16 mouse cellular contexts compared by ENCODE assay signal in genomic region chr17:86932896-86933295, GRCm38 (mm10). TPM values are rescaled to one million over a fixed set of nuclear protein-coding genes. Genes with fewer than 3 reads are reported as not detected.
A peak's percentile ranks its signal among the peaks of the same experiment; 100 is the strongest.
DNase-seq lines count a peak whose midpoint lies in the region; ATAC-seq and TF ChIP-seq lines count a peak whose summit lies in the region.
"Had no signal": no experiment of that assay in that cellular context is flagged by ENCODE, and none has a peak within 500 bp of the region (broad histone marks: within the 10 kb centered on the region; RNA-seq: fewer than 3 reads in every experiment).

No protein-coding gene starts in this region.

- no peak for TF ChIP-seq POLR2A in lung, adult 2 months (IDR thresholded peaks at IDR 0.05; ENCODE audit: borderline replicate concordance, extremely low read depth, low read depth, low read length)

- no peaks in the 10 kb centered on the region for H3K9me3 ChIP-seq in midbrain, embryonic 14.5 days (ENCODE audit: control insufficient read depth, low read length)
- no peaks in the 10 kb centered on the region for H3K9me3 ChIP-seq in midbrain, embryonic 11.5 days (ENCODE audit: control insufficient read depth, low read length)
- no peaks in the 10 kb centered on the region for H3K9me3 ChIP-seq in forebrain, embryonic 14.5 days (replicated peaks; ENCODE audit: control insufficient read depth, low read length)
- H3K9me3 ChIP-seq in hindbrain, embryonic 16.5 days (ENCODE audit: control insufficient read depth, low read length), result no peaks in the 10 kb centered on the region
- H3K9me3 ChIP-seq: embryonic facial prominence, embryonic 12.5 days; heart, embryonic 12.5 days; liver, embryonic 12.5 days; midbrain, embryonic 12.5 days had no signal

- peak overlapping the region; percentile 53 for H3K27ac ChIP-seq in midbrain, embryonic 14.5 days (replicated peaks; ENCODE audit: low read depth, low read length)
- no peak overlapping the region for H3K27ac ChIP-seq in midbrain, embryonic 11.5 days (ENCODE audit: low read depth, low read length)
- H3K27ac ChIP-seq in forebrain, embryonic 14.5 days (ENCODE audit: low read depth, low read length), result no peak overlapping the region
- H3K27ac ChIP-seq in hindbrain, embryonic 16.5 days (ENCODE audit: low read depth, low read length), result peak overlapping the region; percentile 60; the same call in 1 of the 2 replicates
- H3K27ac ChIP-seq: embryonic facial prominence, embryonic 12.5 days; liver, embryonic 12.5 days; midbrain, embryonic 12.5 days had no signal

- no peak overlapping the region for H3K4me3 ChIP-seq in midbrain, embryonic 14.5 days (replicated peaks; ENCODE audit: low read depth, low read length)
- no peak overlapping the region for H3K4me3 ChIP-seq in midbrain, embryonic 11.5 days (ENCODE audit: low read depth, low read length)
- H3K4me3 ChIP-seq in forebrain, embryonic 14.5 days (ENCODE audit: low read depth, low read length), result no peak overlapping the region
- H3K4me3 ChIP-seq in hindbrain, embryonic 16.5 days (ENCODE audit: low read length), result no peak overlapping the region
- no peak overlapping the region for H3K4me3 ChIP-seq in lung, adult 2 months (replicated peaks; ENCODE audit: extremely low read depth, low read depth, low read length)
- H3K4me3 ChIP-seq: embryonic facial prominence, embryonic 12.5 days; heart, embryonic 12.5 days; liver, embryonic 12.5 days; midbrain, embryonic 12.5 days had no signal

- TF ChIP-seq CTCF in lung, adult 2 months (IDR thresholded peaks at IDR 0.05; ENCODE audit: insufficient read depth, low read length), result no peak

- peaks cover 9% of the 10 kb centered on the region for H3K4me1 ChIP-seq in midbrain, embryonic 14.5 days (ENCODE audit: control insufficient read depth, insufficient read depth, low read length)
- H3K4me1 ChIP-seq in midbrain, embryonic 11.5 days (ENCODE audit: control insufficient read depth, insufficient read depth, low read length), result no peaks in the 10 kb centered on the region; the same call in 1 of the 2 replicates
- 0 out of 2 replicates have a peak, but pooled peaks cover 9% of the 10 kb centered on the region for H3K4me1 ChIP-seq in forebrain, embryonic 14.5 days (ENCODE audit: control insufficient read depth, insufficient read depth, low read length)
- H3K4me1 ChIP-seq in hindbrain, embryonic 16.5 days (ENCODE audit: control insufficient read depth, insufficient read depth, low read depth, low read length), result peaks cover 16% of the 10 kb centered on the region
- peaks cover 2% of the 10 kb centered on the region; the same call in 1 of the 2 replicates for H3K4me1 ChIP-seq in lung, adult 2 months (ENCODE audit: control insufficient read depth, insufficient read depth, low read length)

- no peaks in the 10 kb centered on the region for H3K36me3 ChIP-seq in midbrain, embryonic 14.5 days (ENCODE audit: control insufficient read depth, insufficient read depth, low read length)
- no peaks in the 10 kb centered on the region for H3K36me3 ChIP-seq in midbrain, embryonic 11.5 days (ENCODE audit: control insufficient read depth, insufficient read depth, low read length)
- H3K36me3 ChIP-seq in forebrain, embryonic 14.5 days (ENCODE audit: control insufficient read depth, insufficient read depth, low read length), result no peaks in the 10 kb centered on the region
- H3K36me3 ChIP-seq in hindbrain, embryonic 16.5 days (ENCODE audit: control insufficient read depth, insufficient read depth, low read length), result no peaks in the 10 kb centered on the region
- H3K36me3 ChIP-seq: embryonic facial prominence, embryonic 12.5 days; heart, embryonic 12.5 days; liver, embryonic 12.5 days; midbrain, embryonic 12.5 days had no signal

- peak; percentile 61; the same call in 1 of the 2 replicates for ATAC-seq in midbrain, embryonic 14.5 days (ENCODE audit: low FRiP score, low TSS enrichment)
- no peak; the same call in 1 of the 2 replicates for ATAC-seq in midbrain, embryonic 11.5 days (ENCODE audit: low FRiP score)
- peak; percentile 47; the same call in 1 of the 2 replicates for ATAC-seq in forebrain, embryonic 14.5 days
- ATAC-seq in hindbrain, embryonic 16.5 days, result peak; percentile 75
- ATAC-seq: liver, embryonic 12.5 days had no signal

- no peak overlapping the region; the same call in 1 of the 2 replicates for H3K9ac ChIP-seq in midbrain, embryonic 14.5 days (replicated peaks; ENCODE audit: low read length)
- no peak overlapping the region for H3K9ac ChIP-seq in midbrain, embryonic 11.5 days (ENCODE audit: low read length)
- no peak overlapping the region; the same call in 1 of the 2 replicates for H3K9ac ChIP-seq in forebrain, embryonic 14.5 days (ENCODE audit: low read length)
- H3K9ac ChIP-seq in hindbrain, embryonic 16.5 days (ENCODE audit: low read depth, low read length), result no peak overlapping the region
- H3K9ac ChIP-seq: embryonic facial prominence, embryonic 12.5 days; heart, embryonic 12.5 days; liver, embryonic 12.5 days; midbrain, embryonic 12.5 days had no signal

- WGBS in midbrain, embryonic 14.5 days, result 16% methylated on average over 5 of the region's 5 CpGs
- 35% methylated on average over 5 of the region's 5 CpGs for WGBS in midbrain, embryonic 11.5 days
- 41% methylated on average over 5 of the region's 5 CpGs for WGBS in forebrain, embryonic 14.5 days
- 21% methylated on average over 5 of the region's 5 CpGs for WGBS in hindbrain, embryonic 16.5 days
- WGBS in lung, adult 2 months, result 61% methylated on average over 5 of the region's 5 CpGs

- no peaks in the 10 kb centered on the region for H3K27me3 ChIP-seq in midbrain, embryonic 14.5 days (ENCODE audit: control insufficient read depth, insufficient read depth, low read length)
- H3K27me3 ChIP-seq in midbrain, embryonic 11.5 days (ENCODE audit: control insufficient read depth, insufficient read depth, low read length), result no peaks in the 10 kb centered on the region; the same call in 1 of the 2 replicates
- H3K27me3 ChIP-seq in forebrain, embryonic 14.5 days (replicated peaks; ENCODE audit: control insufficient read depth, insufficient read depth, low read length), result no peaks in the 10 kb centered on the region; the same call in 1 of the 2 replicates
- no peaks in the 10 kb centered on the region for H3K27me3 ChIP-seq in hindbrain, embryonic 16.5 days (replicated peaks; ENCODE audit: control insufficient read depth, insufficient read depth, low read length)
- H3K27me3 ChIP-seq: embryonic facial prominence, embryonic 12.5 days had no signal

- DNase-seq in midbrain, embryonic 14.5 days, result peak; percentile 70
- DNase-seq in midbrain, embryonic 11.5 days (ENCODE audit: low spot score, missing footprints), result no peak
- DNase-seq in forebrain, embryonic 14.5 days (ENCODE audit: low spot score), result peak; percentile 44
- peak; percentile 38 for DNase-seq in retina, postnatal 1 day
- no peak for DNase-seq in lung, adult 2 months
- DNase-seq in urinary bladder, postnatal 25 days (ENCODE audit: low spot score), result no peak
- DNase-seq: adrenal gland, postnatal 10 days; cerebellum, postnatal 25 days; kidney, adult 8-10 months; lung, postnatal 10 days; right cerebral cortex, postnatal 25 days had no signal

- peak overlapping the region; percentile 7; the same call in 1 of the 2 replicates for H3K4me2 ChIP-seq in midbrain, embryonic 14.5 days (ENCODE audit: low read length)
- no peak overlapping the region for H3K4me2 ChIP-seq in midbrain, embryonic 11.5 days
- H3K4me2 ChIP-seq in forebrain, embryonic 14.5 days (ENCODE audit: low read length), result no peak overlapping the region
- H3K4me2 ChIP-seq in hindbrain, embryonic 16.5 days (ENCODE audit: low read length), result peak overlapping the region; percentile 29
- H3K4me2 ChIP-seq: embryonic facial prominence, embryonic 12.5 days; heart, embryonic 12.5 days; liver, embryonic 12.5 days; midbrain, embryonic 12.5 days had no signal

RNA-seq across cellular contexts. Expression of gene Atp6v1e2, which starts 14.8 kb away (rescaled TPM):
- polyA plus RNA-seq in midbrain, embryonic 14.5 days (2014; fragmentation: Nextera tagmentation; extraction: Ambion mirVana), result not detected in 2 replicates
- polyA plus RNA-seq in midbrain, embryonic 11.5 days (2014; fragmentation: Nextera tagmentation; extraction: Ambion mirVana), result 0.14 TPM in 1 of 2 replicates, not detected in the other
- not detected in 2 replicates for polyA plus RNA-seq in forebrain, embryonic 14.5 days (2014; fragmentation: Nextera tagmentation; extraction: Ambion mirVana)
- polyA plus RNA-seq in hindbrain, embryonic 16.5 days (2015; fragmentation: Nextera tagmentation; extraction: Ambion mirVana), result 0.11 and 0.24 TPM in 2 replicates
- polyA plus RNA-seq in lung, adult 2 months (2012; rRNA removed), result not detected in 2 replicates
- polyA plus RNA-seq: embryonic facial prominence, embryonic 12.5 days; heart, embryonic 12.5 days; liver, embryonic 12.5 days had no signal

RNA-seq across cellular contexts. Expression of gene Tmem247, which starts 15.7 kb away (rescaled TPM):
- polyA plus RNA-seq in midbrain, embryonic 14.5 days (2014; fragmentation: Nextera tagmentation; extraction: Ambion mirVana), result not detected in 2 replicates
- not detected in 2 replicates for polyA plus RNA-seq in midbrain, embryonic 11.5 days (2014; fragmentation: Nextera tagmentation; extraction: Ambion mirVana)
- polyA plus RNA-seq in forebrain, embryonic 14.5 days (2014; fragmentation: Nextera tagmentation; extraction: Ambion mirVana), result not detected in 2 replicates
- not detected in 2 replicates for polyA plus RNA-seq in hindbrain, embryonic 16.5 days (2015; fragmentation: Nextera tagmentation; extraction: Ambion mirVana)
- polyA plus RNA-seq in lung, adult 2 months (2012; rRNA removed), result not detected in 2 replicates
- polyA plus RNA-seq: embryonic facial prominence, embryonic 12.5 days; heart, embryonic 12.5 days; liver, embryonic 12.5 days; midbrain, embryonic 12.5 days had no signal

RNA-seq across cellular contexts. Expression of gene Rhoq, which starts 30.0 kb away (rescaled TPM):
- 7.4 and 9.6 TPM in 2 replicates for polyA plus RNA-seq in midbrain, embryonic 14.5 days (2014; fragmentation: Nextera tagmentation; extraction: Ambion mirVana)
- polyA plus RNA-seq in midbrain, embryonic 11.5 days (2014; fragmentation: Nextera tagmentation; extraction: Ambion mirVana), result 11.8 and 12.3 TPM in 2 replicates
- polyA plus RNA-seq in forebrain, embryonic 14.5 days (2014; fragmentation: Nextera tagmentation; extraction: Ambion mirVana), result 5.2 and 6.2 TPM in 2 replicates
- polyA plus RNA-seq in hindbrain, embryonic 16.5 days (2015; fragmentation: Nextera tagmentation; extraction: Ambion mirVana), result 7.4 and 7.8 TPM in 2 replicates
- 25.0 and 28.3 TPM in 2 replicates for polyA plus RNA-seq in lung, adult 2 months (2012; rRNA removed)

Comparison
In these comparisons a context has a peak if more than half of its experiments do, and no peak if none do; other contexts are left out.
1. DNase-seq: peak in midbrain, embryonic 14.5 days (single experiment), forebrain, embryonic 14.5 days (single experiment) and retina, postnatal 1 day (single experiment); none in midbrain, embryonic 11.5 days (single experiment), lung, adult 2 months (single experiment) and urinary bladder, postnatal 25 days (single experiment).
2. H3K27ac ChIP-seq: peak in midbrain, embryonic 14.5 days (single experiment) and hindbrain, embryonic 16.5 days (single experiment); none in midbrain, embryonic 11.5 days (single experiment) and forebrain, embryonic 14.5 days (single experiment).
3. H3K4me2 ChIP-seq: peak in midbrain, embryonic 14.5 days (single experiment) and hindbrain, embryonic 16.5 days (single experiment); none in midbrain, embryonic 11.5 days (single experiment) and forebrain, embryonic 14.5 days (single experiment).